Mouse (Mus musculus): ENCODE results near the gene Vegfc. TPM values are rescaled to one million over a fixed set of nuclear protein-coding genes. Genes with fewer than 3 reads are reported as not detected.

Gene Vegfc
- total and polyA plus RNA-seq, 3 experiments: not detected

DNA sequence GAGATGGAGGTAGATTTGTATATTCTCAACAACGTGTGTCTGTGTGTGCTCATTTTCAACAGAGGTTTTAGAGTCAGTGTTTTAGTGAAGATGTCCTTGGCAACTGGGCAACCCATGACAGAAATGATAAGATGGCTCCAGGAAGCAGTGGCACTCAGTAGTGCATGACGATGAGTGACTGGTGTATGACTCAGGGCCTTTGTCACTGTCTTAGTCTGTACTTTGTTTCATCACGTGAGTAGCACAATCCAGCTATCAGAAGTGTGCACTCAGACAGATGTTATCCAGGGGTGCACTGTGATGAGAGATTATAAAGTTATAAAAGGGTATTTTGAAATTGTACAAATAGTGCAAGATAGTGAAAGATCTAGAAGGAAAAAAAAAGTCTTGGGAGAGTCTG, 44.5 kb downstream of the Vegfc start:
- Histone ChIP-seq H3K9me3 (replicated peaks; ENCODE audit: insufficient read depth, low read length) (no peaks in the 10 kb centered on the region), H3K4me3 (ENCODE audit: control insufficient read depth in 1 of 2, insufficient read depth in 1 of 2, low read depth in 2 of 2, low read length in 2 of 2) (no peak overlapping the region), H3K4me1 (ENCODE audit: control insufficient read depth in 1 of 2, insufficient read depth in 2 of 2, low read length in 2 of 2) (no peaks in the 10 kb centered on the region), H3K36me3 (ENCODE audit: control insufficient read depth in 1 of 2, insufficient read depth in 2 of 2, low read length in 2 of 2) (no peaks in the 10 kb centered on the region), H3K9ac (ENCODE audit: control insufficient read depth, low read depth, low read length, poor library complexity, severe bottlenecking) (no peak overlapping the region), H3K27ac (ENCODE audit: control insufficient read depth, low read depth, low read length) (no peak overlapping the region), H3K27me3 (ENCODE audit: control insufficient read depth in 1 of 2, insufficient read depth in 2 of 2, low read length in 2 of 2) (no peaks in the 10 kb centered on the region), H3K79me2 (ENCODE audit: control insufficient read depth, insufficient read depth, low read length, poor library complexity) (no peaks in the 10 kb centered on the region)
- no peak for DNase-seq (ENCODE audit: low read depth, low spot score)
- no peak for TF ChIP-seq MAZ (IDR thresholded peaks at IDR 0.05; ENCODE audit: low read depth, low read length)
- TF ChIP-seq NELFE (IDR thresholded peaks at IDR 0.05; ENCODE audit: low read depth, low read length): no peak
- TF ChIP-seq MAFK (IDR thresholded peaks at IDR 0.05; ENCODE audit: borderline replicate concordance, low read depth, low read length): no peak
- no peak for TF ChIP-seq ELF1 (IDR thresholded peaks at IDR 0.05; ENCODE audit: low read depth, low read length)

DNA sequence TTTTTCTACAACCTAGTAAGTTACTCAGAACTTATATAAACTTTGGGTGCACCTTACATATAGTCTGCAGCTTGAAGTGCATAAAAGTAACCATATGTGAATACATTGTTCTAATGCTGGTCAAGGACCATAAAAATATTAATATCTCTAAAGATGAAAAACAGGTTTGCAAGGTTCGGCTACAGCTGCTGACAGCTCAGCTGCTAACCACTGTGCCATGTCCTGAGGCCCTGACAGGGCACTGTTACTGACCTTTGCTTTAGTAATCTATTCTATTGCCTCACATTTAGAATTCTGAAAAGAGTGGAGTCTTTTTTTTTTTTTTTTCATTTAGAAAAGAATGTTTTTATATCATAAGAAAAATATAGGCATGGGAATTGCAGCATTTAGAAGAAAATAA, 44.9 kb downstream of the Vegfc start:
- H3K9me3 ChIP-seq (replicated peaks; ENCODE audit: insufficient read depth, low read length): no peaks in the 10 kb centered on the region
- no peaks in the 10 kb centered on the region for H3K36me3 ChIP-seq (ENCODE audit: control insufficient read depth in 1 of 2, insufficient read depth in 2 of 2, low read length in 2 of 2)
- no peak overlapping the region for H3K4me3 ChIP-seq (ENCODE audit: control insufficient read depth in 1 of 2, insufficient read depth in 1 of 2, low read depth in 2 of 2, low read length in 2 of 2)
- no peak overlapping the region for H3K9ac ChIP-seq (ENCODE audit: control insufficient read depth, low read depth, low read length, poor library complexity, severe bottlenecking)
- TF ChIP-seq CHD1 (IDR thresholded peaks at IDR 0.05; ENCODE audit: low read depth, low read length): no peak
- no peaks in the 10 kb centered on the region for H3K79me2 ChIP-seq (ENCODE audit: control insufficient read depth, insufficient read depth, low read length, poor library complexity)
- no peak for DNase-seq (ENCODE audit: low read depth, low spot score)
- H3K4me1 ChIP-seq (ENCODE audit: control insufficient read depth in 1 of 2, insufficient read depth in 2 of 2, low read length in 2 of 2): no peaks in the 10 kb centered on the region
- no peaks in the 10 kb centered on the region for H3K27me3 ChIP-seq (ENCODE audit: control insufficient read depth in 1 of 2, insufficient read depth in 2 of 2, low read length in 2 of 2)
- H3K27ac ChIP-seq (ENCODE audit: control insufficient read depth, low read depth, low read length): no peak overlapping the region

DNA sequence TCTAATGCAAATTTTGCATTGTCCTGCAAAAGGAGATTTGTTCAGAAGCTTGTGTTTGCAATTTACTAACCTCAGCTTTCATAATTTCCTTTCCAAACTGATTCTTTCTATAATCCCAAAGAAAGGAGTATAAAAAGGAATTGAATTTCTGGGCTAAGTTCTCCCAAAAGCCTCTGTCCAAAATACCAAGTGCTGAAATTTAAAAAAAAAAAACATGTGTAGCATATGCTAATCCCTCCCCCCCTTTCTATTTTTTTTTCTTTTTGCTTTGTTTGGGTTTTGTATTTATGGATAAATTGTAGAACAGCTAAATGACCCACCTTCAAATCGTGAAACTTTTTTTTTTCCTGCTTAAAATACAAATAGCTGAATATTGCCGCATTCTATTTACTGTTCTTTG, 53.2 kb downstream of the Vegfc start:
- H3K27ac ChIP-seq (ENCODE audit: control insufficient read depth, low read depth, low read length): no peak overlapping the region
- no peak overlapping the region for H3K9ac ChIP-seq (ENCODE audit: control insufficient read depth, low read depth, low read length, poor library complexity, severe bottlenecking)
- no peaks in the 10 kb centered on the region for H3K79me2 ChIP-seq (ENCODE audit: control insufficient read depth, insufficient read depth, low read length, poor library complexity)
- no peak overlapping the region for H3K4me3 ChIP-seq (ENCODE audit: control insufficient read depth in 1 of 2, insufficient read depth in 1 of 2, low read depth in 2 of 2, low read length in 2 of 2)
- H3K9me3 ChIP-seq (replicated peaks; ENCODE audit: insufficient read depth, low read length): no peaks in the 10 kb centered on the region
- TF ChIP-seq BHLHE40 (IDR thresholded peaks at IDR 0.05; ENCODE audit: borderline replicate concordance, low read depth, low read length) (no peak), USF1 (IDR thresholded peaks at IDR 0.05; ENCODE audit: low read depth, low read length) (no peak), ZKSCAN1 (IDR thresholded peaks at IDR 0.05; ENCODE audit: low read depth, low read length) (no peak), MEF2A (IDR thresholded peaks at IDR 0.05; ENCODE audit: extremely low read depth, insufficient replicate concordance, low read depth, low read length, poor library complexity, severe bottlenecking) (no peak), POLR2AphosphoS5 (IDR thresholded peaks at IDR 0.05; ENCODE audit: borderline replicate concordance, low read depth, low read length) (no peak), ZMIZ1 (IDR thresholded peaks at IDR 0.05; ENCODE audit: low read depth, low read length) (no peak), MAFK (IDR thresholded peaks at IDR 0.05; ENCODE audit: borderline replicate concordance, low read depth, low read length) (no peak), MYB (IDR thresholded peaks at IDR 0.05; ENCODE audit: low read depth, low read length) (no peak), UBTF (IDR thresholded peaks at IDR 0.05; ENCODE audit: borderline replicate concordance, insufficient read depth, low read depth, low read length) (no peak), MXI1 (IDR thresholded peaks at IDR 0.05; ENCODE audit: low read depth, low read length) (no peak), CTCF (IDR thresholded peaks at IDR 0.05 in 2 of 3, conservative IDR thresholded peaks at IDR 0.05 in 1 of 3; ENCODE audit: control insufficient read depth in 1 of 3, insufficient read depth in 1 of 3, low read depth in 2 of 3, low read length in 3 of 3, poor library complexity in 1 of 3, severe bottlenecking in 1 of 3) (no peak), POLR2A (IDR thresholded peaks at IDR 0.05; ENCODE audit: control insufficient read depth in 1 of 2, insufficient read depth in 1 of 2, low read depth in 1 of 2, low read length in 2 of 2, poor library complexity in 1 of 2) (no peak), ZNF384 (IDR thresholded peaks at IDR 0.05; ENCODE audit: low read depth, low read length) (no peak), JUND (IDR thresholded peaks at IDR 0.05; ENCODE audit: low read depth, low read length) (no peak), MAX (IDR thresholded peaks at IDR 0.05; ENCODE audit: low read length) (no peak), POLR2AphosphoS2 (IDR thresholded peaks at IDR 0.05; ENCODE audit: low read length) (no peak), NRF1 (IDR thresholded peaks at IDR 0.05; ENCODE audit: insufficient read depth, low read depth, low read length, poor library complexity, severe bottlenecking) (no peak)
- H3K4me1 ChIP-seq (ENCODE audit: control insufficient read depth in 1 of 2, insufficient read depth in 2 of 2, low read length in 2 of 2): no peaks in the 10 kb centered on the region
- DNase-seq (ENCODE audit: low read depth, low spot score): no peak
- H3K36me3 ChIP-seq (ENCODE audit: control insufficient read depth in 1 of 2, insufficient read depth in 2 of 2, low read length in 2 of 2): no peaks in the 10 kb centered on the region
- H3K27me3 ChIP-seq (ENCODE audit: control insufficient read depth in 1 of 2, insufficient read depth in 2 of 2, low read length in 2 of 2): no peaks in the 10 kb centered on the region
